Mouse (Mus musculus) heart, adult 2 months (tissue): ENCODE measurements around the gene Gm5890. TPM values are rescaled to one million over a fixed set of nuclear protein-coding genes. Genes with fewer than 3 reads are reported as not detected.
"Not testable (repeated sequence)": the region's sequence is repeated elsewhere in the genome, so short reads cannot be mapped to it uniquely, and the experiment has no call there.

Source experiments
- DNase-seq, 2 experiments: peaks; one replicate each; pipeline ENCODE4 v3.0.0; 2021
- H3K27ac ChIP-seq: fragments of 200-600 bp; 2 replicates; pipeline ENCODE4 v1.8.1; 2022
- H3K27me3 ChIP-seq: fragments of 200-500 bp; 2 replicates; pipeline ENCODE4 v1.6.1; 2012; ENCODE audit warnings: mild to moderate bottlenecking, low read length, inconsistent platforms, mixed read lengths; ENCODE audit not compliant: control insufficient read depth, insufficient read depth
- H3K36me3 ChIP-seq: fragments of 200-500 bp; 2 replicates; pipeline ENCODE4 v1.6.1; 2012; ENCODE audit warnings: low read length, inconsistent platforms; ENCODE audit not compliant: control insufficient read depth, insufficient read depth
- H3K4me1 ChIP-seq: fragments of 200-500 bp; 2 replicates; pipeline ENCODE4 v1.6.1; 2011; ENCODE audit warnings: low read length; ENCODE audit not compliant: control insufficient read depth, insufficient read depth
- H3K4me3 ChIP-seq: fragments of 200-600 bp; 2 replicates; pipeline ENCODE4 v1.8.1; 2022
- H3K79me2 ChIP-seq: fragments of 200-500 bp; replicated peaks from 2 replicates; pipeline ENCODE4 v1.6.1; 2012; ENCODE audit warnings: mild to moderate bottlenecking, inconsistent platforms, low read length, moderate library complexity, mixed read lengths; ENCODE audit not compliant: control insufficient read depth, insufficient read depth
- H3K9ac ChIP-seq: fragments of 200-500 bp; 2 replicates; pipeline ENCODE4 v1.6.1; 2012; ENCODE audit warnings: low read depth, mild to moderate bottlenecking, control low read depth, inconsistent platforms, low read length, mixed read lengths
- WGBS: fragments of 180-500 bp; shearing (Covaris S2); methylation state at CpG from one replicate; pipeline ENCODE4 v1.1.7; 2018; 5-methylcytosine and 5-hydroxymethylcytosine counted together
- intact Hi-C: fragments of 180-260 bp; cut with DNase I; formaldehyde crosslinking; loops from one replicate; pipeline ENCODE4 v1.15.1; 2025
- long read RNA-seq: library from polyadenylated mRNA; stranded (forward); transcript quantifications from one replicate; pipeline ENCODE4 v2.0.0, GENCODE M21; 2021
- polyA plus RNA-seq: library from polyadenylated mRNA; depleted of rRNA; stranded (reverse); fragments of >200 nt; gene quantifications from 2 replicates; pipeline ENCODE4 v1.2.3, GENCODE M21; 2012; rRNA removed
- total RNA-seq, 2 experiments: library from RNA; stranded (reverse); gene quantifications; 2 replicates each; pipeline ENCODE4 v1.2.3; 2021

The Gm5890 gene
- total RNA-seq (not detected), polyA plus RNA-seq (not detected in 2 replicates)
- long read RNA-seq, result 0 reads

GRCm38 (mm10) chr7:20262734-20263133 lies at the start of gene Gm5890:
Gene Gm5890, minus strand, starts transcription at chr7:20262834.
- H3K79me2 ChIP-seq, H3K4me1 ChIP-seq, H3K27ac ChIP-seq, H3K9ac ChIP-seq, H3K36me3 ChIP-seq, intact Hi-C loops, H3K4me3 ChIP-seq, H3K27me3 ChIP-seq, DNase-seq: not testable (repeated sequence)
- no CpG with 5 or more reads among the region's 3 CpGs for WGBS

- DNase-seq, H3K27me3 ChIP-seq, H3K4me3 ChIP-seq, H3K36me3 ChIP-seq, H3K27ac ChIP-seq, H3K79me2 ChIP-seq, intact Hi-C loops, H3K9ac ChIP-seq, H3K4me1 ChIP-seq: not testable (repeated sequence)
- WGBS, result no CpG with 5 or more reads among the region's 2 CpGs
Observed at GRCm38 (mm10) chr7:20233728-20234127, 28.9 kb downstream of the Gm5890 start, which contains the start of gene Gm4498. Gene Gm4498, minus strand, starts transcription at chr7:20233828.

Other genes with a start within 250 kb of the Gm5890 start
- gene Vmn1r91, start 163.2 kb downstream of the Gm5890 start, total RNA-seq, result not detected
- gene Vmn1r91, start 163.2 kb downstream of the Gm5890 start, polyA plus RNA-seq, result not detected in 2 replicates
- gene Gm16442, start 140.3 kb downstream of the Gm5890 start, total RNA-seq, result not detected
- not detected in 2 replicates for gene Gm16442, start 140.3 kb downstream of the Gm5890 start, polyA plus RNA-seq
- gene Vmn1r93, start 123.7 kb downstream of the Gm5890 start, total RNA-seq, result not detected
- not detected in 2 replicates for gene Vmn1r93, start 123.7 kb downstream of the Gm5890 start, polyA plus RNA-seq
- not detected for gene Vmn1r94, start 94.5 kb downstream of the Gm5890 start, total RNA-seq
- not detected in 2 replicates for gene Vmn1r94, start 94.5 kb downstream of the Gm5890 start, polyA plus RNA-seq
- gene Vmn1r95, start 69.1 kb downstream of the Gm5890 start, total RNA-seq, result not detected
- not detected in 2 replicates for gene Vmn1r95, start 69.1 kb downstream of the Gm5890 start, polyA plus RNA-seq
- gene Gm6164, start 57.2 kb downstream of the Gm5890 start, total RNA-seq, result not detected
- gene Gm6164, start 57.2 kb downstream of the Gm5890 start, polyA plus RNA-seq, result not detected in 2 replicates
- not detected for gene Gm4498, start 29.0 kb downstream of the Gm5890 start, total RNA-seq
- gene Gm4498, start 29.0 kb downstream of the Gm5890 start, polyA plus RNA-seq, result not detected in 2 replicates
- not detected for gene Gm4133, start 71.2 kb upstream of the Gm5890 start, total RNA-seq
- not detected in 2 replicates for gene Gm4133, start 71.2 kb upstream of the Gm5890 start, polyA plus RNA-seq
- not detected for gene Gm5728, start 112.6 kb upstream of the Gm5890 start, total RNA-seq
- not detected in 2 replicates for gene Gm5728, start 112.6 kb upstream of the Gm5890 start, polyA plus RNA-seq
- gene Vmn1r100, start 155.1 kb upstream of the Gm5890 start, total RNA-seq, result not detected
- not detected in 2 replicates for gene Vmn1r100, start 155.1 kb upstream of the Gm5890 start, polyA plus RNA-seq
- not detected for gene Vmn1r101, start 179.8 kb upstream of the Gm5890 start, total RNA-seq
- gene Vmn1r101, start 179.8 kb upstream of the Gm5890 start, polyA plus RNA-seq, result not detected in 2 replicates
- gene Gm10670, start 212.1 kb upstream of the Gm5890 start, total RNA-seq, result not detected
- gene Gm10670, start 212.1 kb upstream of the Gm5890 start, polyA plus RNA-seq, result not detected in 2 replicates
- gene Vmn1r103, start 247.7 kb upstream of the Gm5890 start, total RNA-seq, result not detected
- gene Vmn1r103, start 247.7 kb upstream of the Gm5890 start, polyA plus RNA-seq, result not detected in 2 replicates